Mouse (Mus musculus) bone marrow, adult 2 months (tissue): ENCODE data around the gene Cypt14. TPM values are rescaled to one million over a fixed set of nuclear protein-coding genes. Genes with fewer than 3 reads are reported as not detected.
"Not testable (repeated sequence)": the region's sequence is repeated elsewhere in the genome, so short reads cannot be mapped to it uniquely, and the experiment has no call there.

Source experiments
- H3K27ac ChIP-seq: fragments of 200-500 bp; 2 replicates; pipeline ENCODE4 v1.5.1; 2012; ENCODE audit warnings: low read depth, mild to moderate bottlenecking, control low read depth, inconsistent platforms, low read length; ENCODE audit not compliant: control insufficient read depth, poor library complexity, insufficient read depth
- H3K4me1 ChIP-seq: fragments of 200-500 bp; 2 replicates; pipeline ENCODE4 v1.6.1; 2011; ENCODE audit warnings: low read length; ENCODE audit not compliant: control insufficient read depth, insufficient read depth
- H3K4me3 ChIP-seq: fragments of 200-500 bp; replicated peaks from 2 replicates; pipeline ENCODE3; 2011; ENCODE audit warnings: mild to moderate bottlenecking, low read depth, low read length, control low read depth; ENCODE audit not compliant: control insufficient read depth
- WGBS: fragments of 180-500 bp; shearing (Covaris S2); methylation state at CpG from one replicate; pipeline ENCODE4 v1.1.7; 2018; 5-methylcytosine and 5-hydroxymethylcytosine counted together
- polyA plus RNA-seq: library from polyadenylated mRNA; stranded (reverse); fragments of >200 nt; gene quantifications from 2 replicates; pipeline ENCODE4 v1.2.4, GENCODE M21; 2011; ENCODE audit warnings: low replicate concordance; ENCODE audit not compliant: missing spikeins, insufficient read depth, insufficient read length

The Cypt14 gene
- polyA plus RNA-seq: not detected in 2 replicates

GRCm38 (mm10) chrX:39863504-39863903 lies at the start of gene Cypt14:
TSS of gene Cypt14 (minus strand) at chrX:39863604.
- not testable (repeated sequence) for H3K4me3 ChIP-seq, H3K27ac ChIP-seq, H3K4me1 ChIP-seq
- WGBS: 73% methylated on average over 2 of the region's 2 CpGs
